Mouse (Mus musculus) spleen, postnatal 10 days (tissue): Measurements from ENCODE around the gene Stard10.

ENCODE experiments used
- DNase-seq, 2 experiments: peaks; one replicate each; pipeline ENCODE4 v3.0.0; 2021 to 2022; ENCODE audit warnings: low spot score in 2 of 2

Gene Stard10

GRCm38 (mm10) chr7:101302691-101303090 lies 14.2 kb upstream of the Stard10 start:
- DNase-seq, result peak in 1 of 2 experiments; percentile 10

GRCm38 (mm10) chr7:101306841-101307240 lies 10.0 kb upstream of the Stard10 start:
- no peak for DNase-seq

- DNase-seq, result no peak
Observed at GRCm38 (mm10) chr7:101309985-101310326, 6.9 kb upstream of the Stard10 start.

- DNase-seq, result peak; percentile 91 to 97
Observed at GRCm38 (mm10) chr7:101310327-101311028, 6.4 kb upstream of the Stard10 start.

GRCm38 (mm10) chr7:101311061-101311460 lies 5.8 kb upstream of the Stard10 start:
- DNase-seq, result no peak

GRCm38 (mm10) chr7:101313033-101313432 lies 3.9 kb upstream of the Stard10 start:
- DNase-seq, result no peak

- DNase-seq, result no peak
Observed at GRCm38 (mm10) chr7:101314396-101314795, 2.5 kb upstream of the Stard10 start.

- no peak for DNase-seq
Observed at GRCm38 (mm10) chr7:101315699-101316098, 1.2 kb upstream of the Stard10 start.

GRCm38 (mm10) chr7:101316591-101317001 lies 290 bp upstream of the Stard10 start:
- DNase-seq, result peak in 1 of 2 experiments; percentile 46

- no peak for DNase-seq
Observed at GRCm38 (mm10) chr7:101318848-101319247, 2.0 kb downstream of the Stard10 start.

GRCm38 (mm10) chr7:101319796-101320195 lies 2.9 kb downstream of the Stard10 start:
- no peak for DNase-seq

GRCm38 (mm10) chr7:101320399-101321217 lies 3.7 kb downstream of the Stard10 start:
- DNase-seq, result peak; percentile 37 to 50

GRCm38 (mm10) chr7:101321218-101321827 lies 4.4 kb downstream of the Stard10 start:
- DNase-seq, result peak; percentile 58 to 59

- DNase-seq, result peak in 1 of 2 experiments; percentile 67
Observed at GRCm38 (mm10) chr7:101323141-101323594, 6.3 kb downstream of the Stard10 start.

GRCm38 (mm10) chr7:101324142-101324962 lies 7.5 kb downstream of the Stard10 start:
- no peak for DNase-seq

GRCm38 (mm10) chr7:101326006-101326405 lies 9.1 kb downstream of the Stard10 start:
- no peak for DNase-seq

- no peak for DNase-seq
Observed at GRCm38 (mm10) chr7:101327263-101327662, 10.4 kb downstream of the Stard10 start.

GRCm38 (mm10) chr7:101327786-101328185 lies 10.9 kb downstream of the Stard10 start:
- no peak for DNase-seq

GRCm38 (mm10) chr7:101328621-101329158 lies 11.8 kb downstream of the Stard10 start:
- no peak for DNase-seq

GRCm38 (mm10) chr7:101329606-101330005 lies 12.7 kb downstream of the Stard10 start:
- DNase-seq, result no peak
